Mouse (Mus musculus) forebrain, embryonic 13.5 days (tissue): ENCODE measurements around the gene Gabrg3. TPM values are rescaled to one million over a fixed set of nuclear protein-coding genes. Genes with fewer than 3 reads are reported as not detected.
A peak's percentile ranks its signal among the peaks of the same experiment; 100 is the strongest.

Experiments
- ATAC-seq: fragments of 200-750 bp; cut with Nextera tagmentation; 2 replicates; pipeline ENCODE4 v1.8.0; 2017
- H3K27ac ChIP-seq: fragments of 300-500 bp; sonication (generic); 2 replicates; pipeline ENCODE4 v1.5.1; 2015; ENCODE audit warnings: inconsistent platforms, mild to moderate bottlenecking, moderate library complexity
- H3K27me3 ChIP-seq: fragments of 300-500 bp; sonication (generic); 2 replicates; pipeline ENCODE4 v1.6.1; 2015; ENCODE audit warnings: mild to moderate bottlenecking, inconsistent platforms
- H3K36me3 ChIP-seq: fragments of 300-500 bp; sonication (generic); 2 replicates; pipeline ENCODE4 v1.6.1; 2015; ENCODE audit warnings: mild to moderate bottlenecking, inconsistent platforms; ENCODE audit not compliant: poor library complexity, severe bottlenecking
- H3K4me1 ChIP-seq: fragments of 300-500 bp; sonication (generic); 2 replicates; pipeline ENCODE4 v1.6.1; 2015; ENCODE audit warnings: inconsistent platforms
- H3K4me2 ChIP-seq: fragments of 300-500 bp; sonication (generic); 2 replicates; pipeline ENCODE4 v1.6.1; 2015; ENCODE audit warnings: inconsistent platforms, mild to moderate bottlenecking, moderate library complexity
- H3K4me3 ChIP-seq: fragments of 300-500 bp; sonication (generic); 2 replicates; pipeline ENCODE4 v1.5.1; 2015; ENCODE audit warnings: mild to moderate bottlenecking, inconsistent platforms
- H3K9ac ChIP-seq: fragments of 300-500 bp; sonication (generic); 2 replicates; pipeline ENCODE4 v1.6.1; 2015; ENCODE audit warnings: mild to moderate bottlenecking, inconsistent platforms
- H3K9me3 ChIP-seq: fragments of 300-500 bp; sonication (generic); replicated peaks from 2 replicates; pipeline ENCODE4 v1.6.1; 2016; ENCODE audit warnings: inconsistent platforms
- WGBS: fragments of 180-500 bp; shearing (Covaris S2); methylation state at CpG from one replicate; pipeline ENCODE4 v1.1.7; 2015; 5-methylcytosine and 5-hydroxymethylcytosine counted together
- polyA plus RNA-seq: library from polyadenylated mRNA; unstranded; fragments of >200 nt; fragmentation: Nextera tagmentation; extraction: Ambion mirVana; gene quantifications from 2 replicates; pipeline ENCODE4 v1.2.1, GENCODE M21; 2015

Gene Gabrg3
- polyA plus RNA-seq, 1 experiment from 2014 or later = 1.3 TPM

DNA sequence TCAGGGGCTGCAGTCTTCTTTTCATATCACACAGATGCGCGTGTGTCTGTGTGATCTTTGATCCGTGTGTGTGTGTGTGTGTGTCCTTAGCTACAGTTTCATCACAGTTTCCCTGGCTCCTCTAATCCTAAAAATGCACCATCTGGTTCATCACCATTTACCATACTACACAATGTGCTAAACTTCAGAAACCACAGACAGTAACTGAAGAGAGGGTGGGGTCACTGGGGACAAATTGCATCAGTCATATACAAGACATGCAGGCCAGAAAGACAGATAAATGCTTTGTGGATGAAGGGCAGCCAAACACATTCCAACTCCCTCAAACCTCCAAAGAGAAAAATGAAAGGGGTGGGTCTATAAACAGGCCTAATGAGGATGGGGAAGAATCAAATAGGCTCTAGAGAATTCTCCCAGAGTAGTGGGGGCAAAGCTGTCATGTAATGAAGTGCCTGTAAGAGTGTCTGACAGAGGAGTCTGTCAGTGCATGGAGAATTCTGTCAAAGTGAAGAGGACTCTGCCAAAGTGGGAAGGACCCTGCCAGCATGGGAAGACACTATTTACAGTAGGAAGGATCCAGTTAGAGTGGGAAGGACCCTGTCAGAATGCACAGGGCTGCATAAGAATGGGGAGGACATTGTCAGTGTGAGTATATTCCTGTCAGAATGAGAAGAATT is 386.3 kb downstream of the Gabrg3 start:
- no peak overlapping the region for H3K27ac ChIP-seq
- WGBS = 94% methylated on average over 3 of the region's 3 CpGs
- no peaks in the 10 kb centered on the region for H3K36me3 ChIP-seq
- H3K4me1 ChIP-seq = no peaks in the 10 kb centered on the region
- ATAC-seq = no peak
- no peaks in the 10 kb centered on the region for H3K9me3 ChIP-seq
- H3K4me3 ChIP-seq = no peak overlapping the region
- H3K4me2 ChIP-seq = no peak overlapping the region
- no peaks in the 10 kb centered on the region for H3K27me3 ChIP-seq
- H3K9ac ChIP-seq = no peak overlapping the region

DNA sequence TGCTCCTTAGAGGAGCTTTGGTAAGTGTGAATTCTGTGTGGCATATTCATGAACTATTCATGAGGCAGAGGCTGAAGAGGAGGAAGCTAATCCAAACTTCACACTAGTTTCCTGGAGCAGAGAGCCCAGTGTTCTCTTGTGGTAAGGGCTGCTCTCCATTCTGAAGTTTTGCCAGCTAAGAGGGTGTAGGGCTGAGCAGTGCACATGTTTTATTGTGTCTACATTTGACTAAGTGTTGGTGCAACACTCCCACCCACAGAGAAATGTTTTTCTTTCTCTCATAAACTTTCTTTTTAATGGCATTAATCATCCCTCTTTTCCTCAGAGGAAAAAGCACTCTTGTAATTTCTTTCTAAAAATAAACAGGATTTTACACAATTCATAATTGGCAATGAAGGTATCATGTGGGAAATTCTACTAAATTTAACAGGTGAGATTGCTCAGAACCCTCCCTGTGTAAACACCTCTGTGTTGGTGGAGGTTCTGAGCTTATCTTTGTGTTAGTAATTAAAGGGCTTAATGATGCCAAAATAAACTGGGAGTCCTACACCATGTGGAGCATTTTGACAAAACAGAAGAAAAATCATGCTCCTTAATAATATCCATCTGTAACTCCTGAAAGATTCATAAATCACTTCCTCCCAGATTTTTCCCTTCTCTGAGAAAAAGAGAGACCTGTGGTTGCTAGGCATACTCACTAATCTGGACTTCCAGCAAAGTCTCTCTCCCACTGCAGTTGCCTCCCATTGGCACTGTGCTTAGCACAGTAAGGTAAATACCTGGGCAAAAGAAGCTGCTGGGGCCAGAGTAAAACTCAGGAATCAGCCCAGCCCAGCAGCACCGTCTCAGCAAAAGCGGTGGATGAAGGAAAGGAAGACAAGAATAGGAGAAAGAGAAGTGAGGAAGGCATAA is 389.0 kb downstream of the Gabrg3 start:
- Histone ChIP-seq H3K9ac (no peak overlapping the region), H3K36me3 (no peaks in the 10 kb centered on the region), H3K9me3 (no peaks in the 10 kb centered on the region), H3K4me3 (no peak overlapping the region), H3K4me1 (no peaks in the 10 kb centered on the region), H3K27me3 (no peaks in the 10 kb centered on the region), H3K27ac (no peak overlapping the region), H3K4me2 (no peak overlapping the region)
- WGBS = 97% methylated on average over 2 of the region's 2 CpGs
- ATAC-seq = no peak

DNA sequence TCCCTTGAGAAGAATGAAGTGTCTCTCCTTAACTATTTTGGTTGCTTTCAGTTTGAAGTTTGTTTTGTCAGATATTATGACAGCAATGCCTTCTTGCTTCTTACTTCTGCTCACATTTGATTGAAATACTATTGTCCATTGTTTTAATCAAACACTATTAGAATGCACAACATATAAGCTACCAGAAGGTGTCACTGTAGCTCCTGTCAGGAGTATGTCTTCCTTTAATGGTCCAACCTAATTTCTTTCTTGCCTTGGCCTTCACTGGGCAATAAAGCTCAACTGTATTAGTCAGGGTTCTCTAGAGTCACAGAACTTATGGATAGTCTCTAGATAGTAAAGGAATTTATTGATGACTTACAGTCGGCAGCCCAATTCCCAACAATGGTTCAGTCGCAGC is 440.6 kb downstream of the Gabrg3 start:
- WGBS = 89% methylated on average over 2 of the region's 2 CpGs

DNA sequence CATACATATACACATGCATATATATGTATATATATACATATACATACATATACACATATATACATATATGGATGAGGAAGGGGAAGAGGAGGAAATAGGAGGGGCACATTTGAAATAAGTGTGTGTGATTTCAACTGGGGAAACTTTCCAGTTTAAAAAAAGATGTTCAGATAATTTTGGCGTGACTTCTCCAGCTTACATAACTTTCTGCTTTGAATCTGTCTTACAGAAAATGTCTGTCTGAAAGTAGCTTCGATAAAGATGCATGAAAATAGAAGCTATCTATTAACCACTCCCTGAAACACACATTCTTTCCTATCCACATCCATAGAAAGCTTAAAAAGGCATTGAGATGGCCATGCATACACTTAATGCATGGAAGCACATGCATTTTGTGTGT is 445.4 kb downstream of the Gabrg3 start:
- Histone ChIP-seq H3K4me3 (no peak overlapping the region), H3K27ac (no peak overlapping the region), H3K27me3 (no peaks in the 10 kb centered on the region), H3K4me2 (no peak overlapping the region), H3K4me1 (no peaks in the 10 kb centered on the region), H3K9ac (no peak overlapping the region), H3K9me3 (no peaks in the 10 kb centered on the region), H3K36me3 (no peaks in the 10 kb centered on the region)
- WGBS = 83% methylated on average over 2 of the region's 2 CpGs
- ATAC-seq = no peak

More for the DNA sequence above, 440.6 kb downstream of the Gabrg3 start:
- peak; percentile 58; the same call in 1 of the 2 replicates for ATAC-seq
- no peak overlapping the region for H3K4me2 ChIP-seq
- no peaks in the 10 kb centered on the region for H3K4me1 ChIP-seq
- no peaks in the 10 kb centered on the region for H3K9me3 ChIP-seq
- no peak overlapping the region for H3K9ac ChIP-seq
- H3K4me3 ChIP-seq = no peak overlapping the region
- no peaks in the 10 kb centered on the region for H3K27me3 ChIP-seq
- H3K36me3 ChIP-seq = no peaks in the 10 kb centered on the region
- no peak overlapping the region for H3K27ac ChIP-seq

DNA sequence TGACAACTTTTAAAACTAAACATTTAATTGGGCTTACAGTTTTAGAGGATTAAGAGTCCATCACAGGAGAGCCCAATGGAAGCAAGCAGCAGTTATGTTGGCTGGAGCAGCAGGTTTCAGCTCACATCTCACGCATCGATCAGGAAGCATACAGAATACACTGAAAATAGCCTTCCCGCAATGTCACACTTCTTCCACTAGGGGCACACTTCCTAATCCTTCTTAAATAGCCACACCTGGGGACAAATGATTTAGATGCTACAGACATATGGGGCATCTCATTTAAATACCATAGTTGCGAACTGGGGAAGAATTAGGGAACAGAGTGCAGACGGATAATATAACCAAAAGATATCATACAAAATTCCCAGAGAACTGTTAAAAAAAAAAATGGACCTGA is 449.0 kb downstream of the Gabrg3 start:
- no peak overlapping the region for H3K4me2 ChIP-seq
- H3K36me3 ChIP-seq = no peaks in the 10 kb centered on the region
- H3K4me1 ChIP-seq = no peaks in the 10 kb centered on the region
- no peak overlapping the region for H3K9ac ChIP-seq
- no peaks in the 10 kb centered on the region for H3K27me3 ChIP-seq
- WGBS = 78% methylated on average over 5 of the region's 5 CpGs
- no peaks in the 10 kb centered on the region for H3K9me3 ChIP-seq
- no peak for ATAC-seq
- no peak overlapping the region for H3K4me3 ChIP-seq
- H3K27ac ChIP-seq = no peak overlapping the region

DNA sequence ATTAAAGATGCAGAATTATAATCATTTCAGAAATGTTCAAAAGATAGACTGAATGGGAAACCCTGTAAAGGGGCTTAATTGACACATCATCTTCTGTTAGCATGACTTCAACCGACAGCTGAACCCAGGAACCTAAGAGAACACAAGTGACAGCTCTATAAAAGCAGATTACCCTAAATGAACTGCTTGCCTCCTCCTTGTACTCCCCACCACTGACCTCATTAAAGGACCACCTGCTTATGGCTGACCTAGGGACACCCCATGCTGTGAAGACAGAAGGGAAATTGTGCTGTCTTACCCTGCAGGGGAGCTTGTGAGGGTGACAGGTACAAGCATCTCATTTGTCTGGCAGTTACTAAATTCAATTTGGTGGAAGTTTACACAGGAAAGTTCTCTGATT is 467.5 kb downstream of the Gabrg3 start:
- Histone ChIP-seq H3K9ac (no peak overlapping the region), H3K4me2 (no peak overlapping the region), H3K4me3 (no peak overlapping the region), H3K27ac (no peak overlapping the region), H3K36me3 (no peaks in the 10 kb centered on the region), H3K4me1 (no peaks in the 10 kb centered on the region), H3K27me3 (no peaks in the 10 kb centered on the region), H3K9me3 (no peaks in the 10 kb centered on the region)
- 39% methylated on average over 1 of the region's 1 CpGs for WGBS
- ATAC-seq = no peak

DNA sequence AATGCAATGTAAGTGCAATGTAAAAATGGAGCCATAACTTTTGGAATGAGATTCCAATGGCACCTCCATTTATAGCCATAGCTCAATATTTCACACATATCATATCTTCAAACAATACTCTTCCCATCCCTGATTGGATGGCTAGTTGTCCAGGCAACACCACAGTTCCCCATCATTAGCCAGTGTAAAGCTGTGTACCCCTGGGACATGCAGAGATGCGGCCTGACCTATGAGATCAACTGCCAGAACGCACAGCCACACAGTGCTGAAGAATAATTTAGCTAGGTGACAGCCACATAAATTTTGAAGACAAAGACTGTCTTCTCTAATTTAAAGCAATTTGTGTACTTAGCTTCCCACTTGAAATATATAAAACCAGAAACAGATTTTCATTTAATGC is 472.1 kb downstream of the Gabrg3 start:
- Histone ChIP-seq H3K9me3 (no peaks in the 10 kb centered on the region), H3K4me1 (no peaks in the 10 kb centered on the region), H3K9ac (no peak overlapping the region), H3K36me3 (no peaks in the 10 kb centered on the region), H3K27me3 (no peaks in the 10 kb centered on the region), H3K27ac (no peak overlapping the region), H3K4me3 (no peak overlapping the region), H3K4me2 (no peak overlapping the region)
- peak; percentile 67; the same call in 1 of the 2 replicates for ATAC-seq
- WGBS = 76% methylated on average over 2 of the region's 2 CpGs

DNA sequence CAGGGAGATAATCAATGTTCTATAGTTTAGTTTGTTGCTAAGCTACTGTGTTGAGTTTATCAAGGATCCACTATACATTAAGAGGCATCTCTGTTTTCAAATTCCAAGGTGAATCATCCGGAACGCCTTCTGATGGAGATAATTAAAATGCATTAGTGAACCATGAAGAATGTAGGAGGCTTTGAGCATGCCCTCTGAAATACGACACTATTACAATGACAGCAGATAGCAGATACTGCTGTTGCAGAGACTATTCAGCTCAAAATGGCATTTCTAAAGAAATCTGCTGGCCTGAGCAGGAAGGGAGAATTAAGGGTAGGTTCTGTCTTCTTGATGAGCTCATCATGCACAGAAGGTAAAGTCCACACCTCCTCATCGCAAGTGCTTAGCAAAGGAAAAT is 487.2 kb downstream of the Gabrg3 start:
- 46% methylated on average over 4 of the region's 4 CpGs for WGBS
- no peaks in the 10 kb centered on the region for H3K36me3 ChIP-seq
- no peak for ATAC-seq
- no peak overlapping the region for H3K9ac ChIP-seq
- H3K9me3 ChIP-seq = no peaks in the 10 kb centered on the region
- no peaks in the 10 kb centered on the region for H3K27me3 ChIP-seq
- no peak overlapping the region for H3K4me2 ChIP-seq
- H3K27ac ChIP-seq = no peak overlapping the region
- no peak overlapping the region for H3K4me3 ChIP-seq
- H3K4me1 ChIP-seq = no peaks in the 10 kb centered on the region

DNA sequence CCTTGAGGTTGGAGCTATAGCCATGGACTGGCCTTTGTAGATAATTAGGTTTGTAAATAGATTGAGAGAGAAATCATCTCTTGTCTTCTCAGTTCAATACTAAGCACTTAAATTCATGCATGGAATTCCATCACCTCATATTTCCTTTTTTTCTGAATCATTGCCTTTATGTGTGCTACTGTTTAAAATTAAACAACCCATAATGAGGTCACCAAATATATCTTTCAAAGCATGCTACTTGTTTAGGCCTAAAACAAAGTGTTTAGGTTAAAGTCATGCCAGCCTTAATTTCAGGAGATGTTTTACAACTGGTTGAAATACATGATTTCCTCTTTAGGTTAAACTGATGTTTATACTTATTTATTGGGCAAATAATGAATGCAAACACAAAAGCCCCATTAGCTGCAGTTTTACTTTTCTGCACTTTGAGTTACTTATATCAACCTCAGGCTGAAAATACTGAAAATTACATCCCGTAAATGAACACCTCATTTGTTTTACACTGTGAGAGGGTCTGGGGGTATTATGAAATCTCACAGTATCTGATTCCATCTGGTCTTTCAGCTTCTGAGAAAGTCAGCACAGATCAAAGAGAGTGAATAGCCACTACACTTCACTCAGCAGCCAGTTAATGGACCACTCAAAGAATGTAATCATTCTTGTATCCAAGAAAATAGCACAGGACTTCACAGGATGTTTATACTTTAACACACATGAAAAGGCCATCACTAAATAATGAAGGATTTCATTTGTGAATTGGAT is 519.5 kb downstream of the Gabrg3 start:
- Histone ChIP-seq H3K4me2 (no peak overlapping the region), H3K4me1 (no peaks in the 10 kb centered on the region), H3K9me3 (no peaks in the 10 kb centered on the region), H3K27me3 (no peaks in the 10 kb centered on the region), H3K9ac (no peak overlapping the region), H3K27ac (no peak overlapping the region), H3K36me3 (no peaks in the 10 kb centered on the region), H3K4me3 (no peak overlapping the region)
- WGBS = 91% methylated on average over 1 of the region's 1 CpGs
- ATAC-seq = no peak

DNA sequence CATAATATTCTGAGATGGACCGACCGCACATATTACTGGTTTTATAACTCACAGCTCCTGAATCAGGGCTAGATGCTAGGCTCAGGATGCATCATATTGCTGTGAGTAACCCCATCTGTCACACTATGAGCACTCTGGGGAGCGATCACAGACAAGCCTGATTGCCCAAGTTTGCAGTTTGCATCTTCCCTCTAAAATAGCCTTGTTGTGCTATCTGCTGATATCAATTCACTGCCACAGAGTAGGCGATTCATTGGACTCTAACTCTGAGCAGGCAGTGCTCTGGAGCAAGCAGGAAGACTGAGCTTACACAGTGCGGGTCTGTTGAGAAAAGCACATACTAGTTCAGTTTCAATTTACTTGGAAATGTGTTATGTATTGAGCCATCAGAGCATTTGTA is 543.4 kb downstream of the Gabrg3 start:
- WGBS = 89% methylated on average over 5 of the region's 5 CpGs
- H3K36me3 ChIP-seq = no peaks in the 10 kb centered on the region

DNA sequence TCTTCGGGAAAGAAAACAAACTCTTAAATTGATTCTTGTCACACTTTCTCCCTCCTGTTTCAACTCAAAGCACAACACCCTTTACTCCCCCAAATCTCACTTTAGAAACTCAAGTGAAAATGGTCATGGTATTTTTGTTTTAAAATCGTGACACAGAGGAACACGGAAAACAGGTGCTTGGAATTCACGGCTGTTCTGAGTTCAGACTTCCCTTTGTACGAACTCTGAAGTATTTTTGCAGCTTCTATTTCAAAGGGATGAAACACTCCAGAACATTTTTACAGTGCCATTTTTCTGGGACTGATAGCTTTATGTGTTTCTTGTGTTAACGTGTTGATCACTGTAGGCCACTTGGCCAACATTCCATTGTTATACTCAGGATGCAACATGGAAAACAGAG is 561.5 kb downstream of the Gabrg3 start:
- Histone ChIP-seq H3K4me3 (no peak overlapping the region), H3K4me2 (no peak overlapping the region), H3K4me1 (no peaks in the 10 kb centered on the region), H3K27ac (no peak overlapping the region), H3K9ac (no peak overlapping the region), H3K36me3 (no peaks in the 10 kb centered on the region), H3K9me3 (no peaks in the 10 kb centered on the region), H3K27me3 (no peaks in the 10 kb centered on the region)
- 88% methylated on average over 6 of the region's 6 CpGs for WGBS
- ATAC-seq = no peak

More for the DNA sequence above, 543.4 kb downstream of the Gabrg3 start:
- H3K4me3 ChIP-seq = no peak overlapping the region
- no peaks in the 10 kb centered on the region for H3K9me3 ChIP-seq
- H3K27ac ChIP-seq = no peak overlapping the region
- ATAC-seq = no peak
- no peak overlapping the region for H3K9ac ChIP-seq
- H3K27me3 ChIP-seq = no peaks in the 10 kb centered on the region
- H3K4me1 ChIP-seq = no peaks in the 10 kb centered on the region
- H3K4me2 ChIP-seq = no peak overlapping the region

DNA sequence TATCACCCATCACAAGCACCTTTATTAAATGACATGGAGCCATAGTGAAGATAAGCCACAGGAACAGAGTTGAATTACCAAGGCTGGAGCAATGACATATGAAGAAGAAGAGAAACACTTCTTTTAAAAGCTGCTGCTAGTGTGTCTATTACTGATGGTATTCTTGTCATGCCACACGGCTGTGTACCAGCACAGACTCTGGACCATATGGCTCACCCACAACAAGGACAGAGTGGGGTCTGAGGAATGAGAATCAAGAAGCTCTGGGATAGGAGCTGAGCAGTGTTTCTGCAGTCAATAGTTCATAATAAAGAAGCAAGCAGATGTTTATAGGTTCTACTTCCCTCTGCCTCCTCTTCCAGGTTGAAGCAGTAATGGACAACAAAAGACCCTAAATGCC is 585.1 kb downstream of the Gabrg3 start:
- H3K4me2 ChIP-seq = no peak overlapping the region
- H3K36me3 ChIP-seq = no peaks in the 10 kb centered on the region
- no peaks in the 10 kb centered on the region for H3K27me3 ChIP-seq
- no peak for ATAC-seq
- no peak overlapping the region for H3K4me3 ChIP-seq
- 79% methylated on average over 1 of the region's 1 CpGs for WGBS
- no peak overlapping the region for H3K9ac ChIP-seq
- no peaks in the 10 kb centered on the region for H3K4me1 ChIP-seq
- H3K9me3 ChIP-seq = no peaks in the 10 kb centered on the region
- H3K27ac ChIP-seq = no peak overlapping the region
